In genomic region chr10:105523405-105524088, GRCm38 (mm10) we compare ENCODE assay signal across 9 mouse cellular contexts. TPM values are rescaled to one million over a fixed set of nuclear protein-coding genes. Genes with fewer than 3 reads are reported as not detected.
DNase-seq lines count a peak whose midpoint lies in the region; ATAC-seq and TF ChIP-seq lines count a peak whose summit lies in the region.
"Had no signal": no experiment of that assay in that cellular context is flagged by ENCODE, and none has a peak within 500 bp of the region (broad histone marks: within the 10 kb centered on the region; RNA-seq: fewer than 3 reads in every experiment).

No protein-coding gene starts in this region.

- no peaks in the 10 kb centered on the region for H3K27me3 ChIP-seq in lung, embryonic 16.5 days (ENCODE audit: control insufficient read depth, insufficient read depth, low read depth, low read length)
- H3K27me3 ChIP-seq in liver, embryonic 12.5 days (replicated peaks): no peaks in the 10 kb centered on the region
- H3K27me3 ChIP-seq: liver, embryonic 15.5 days had no signal

- peaks cover 21% of the 10 kb centered on the region for H3K4me1 ChIP-seq in lung, embryonic 16.5 days (replicated peaks; ENCODE audit: control insufficient read depth, insufficient read depth, low read length)
- peaks cover 5% of the 10 kb centered on the region; the same call in 1 of the 2 replicates for H3K4me1 ChIP-seq in liver, embryonic 12.5 days
- H3K4me1 ChIP-seq: liver, embryonic 15.5 days had no signal

- TF ChIP-seq CTCF in left cerebral cortex, adult 2 months (IDR thresholded peaks at IDR 0.05): no peak

- ATAC-seq in lung, embryonic 16.5 days (ENCODE audit: low read depth): peak; percentile 71
- ATAC-seq in liver, embryonic 12.5 days: no peak

- DNase-seq in heart, adult 11 months: peak; percentile 43
- no peak for DNase-seq in heart, postnatal 4 days
- DNase-seq in left cerebral cortex, postnatal 25 days (ENCODE audit: low spot score in 2 of 2): peak; percentile 4 to 9
- DNase-seq in left cerebral cortex, adult 2 months (ENCODE audit: extremely low spot score in 1 of 2, low spot score in 2 of 2): no peak
- peak; percentile 54 for DNase-seq in brain, adult 2 months (ENCODE audit: low read depth, low spot score)
- DNase-seq in thymus, postnatal 25 days: no peak

- WGBS in lung, embryonic 16.5 days: 13% methylated on average over 8 of the region's 8 CpGs
- WGBS in liver, embryonic 12.5 days (ENCODE audit: insufficient replicate concordance): 10% methylated on average over 8 of the region's 8 CpGs

- H3K36me3 ChIP-seq in lung, embryonic 16.5 days (ENCODE audit: control insufficient read depth, insufficient read depth, low read length): no peaks in the 10 kb centered on the region
- H3K36me3 ChIP-seq in liver, embryonic 12.5 days: no peaks in the 10 kb centered on the region
- H3K36me3 ChIP-seq: liver, embryonic 15.5 days had no signal

- no peak overlapping the region for H3K27ac ChIP-seq in left cerebral cortex, adult 2 months
- H3K27ac ChIP-seq in lung, embryonic 16.5 days (ENCODE audit: low read length): peak overlapping the region; percentile 65
- no peak overlapping the region for H3K27ac ChIP-seq in liver, embryonic 12.5 days
- H3K27ac ChIP-seq: liver, embryonic 15.5 days had no signal

- H3K9me3 ChIP-seq in lung, embryonic 16.5 days (ENCODE audit: control insufficient read depth, low read length): no peaks in the 10 kb centered on the region
- H3K9me3 ChIP-seq in liver, embryonic 12.5 days (replicated peaks): no peaks in the 10 kb centered on the region
- H3K9me3 ChIP-seq: liver, embryonic 15.5 days had no signal

- H3K9ac ChIP-seq in lung, embryonic 16.5 days (ENCODE audit: low read length): no peak overlapping the region
- no peak overlapping the region for H3K9ac ChIP-seq in liver, embryonic 12.5 days
- H3K9ac ChIP-seq: liver, embryonic 15.5 days had no signal

- H3K4me3 ChIP-seq in left cerebral cortex, adult 2 months: no peak overlapping the region
- no peak overlapping the region for H3K4me3 ChIP-seq in lung, embryonic 16.5 days (ENCODE audit: low read length)
- H3K4me3 ChIP-seq in liver, embryonic 12.5 days: no peak overlapping the region
- H3K4me3 ChIP-seq: liver, embryonic 15.5 days had no signal

- intact Hi-C loops in left cerebral cortex, postnatal 25 days (cut with DNase I): no loop called here
- intact Hi-C loops in left cerebral cortex, adult 2 months (cut with DNase I): no loop called here

- peak overlapping the region; percentile 32; the same call in 1 of the 2 replicates for H3K4me2 ChIP-seq in lung, embryonic 16.5 days (ENCODE audit: low read depth, low read length)
- no peak overlapping the region for H3K4me2 ChIP-seq in liver, embryonic 12.5 days
- H3K4me2 ChIP-seq: liver, embryonic 15.5 days had no signal

RNA-seq across cellular contexts. Expression of gene Tmtc2, which starts 50.7 kb away (rescaled TPM):
- total RNA-seq in heart, postnatal 4 days (2021): 1 to 10 TPM; 5.5 to 7.6 TPM
- 10 to 100 TPM in 1 of 2 experiments, 1 to 10 TPM in 1; 9.9 to 10.4 TPM for total RNA-seq in left cerebral cortex, postnatal 25 days (2021)
- total RNA-seq in left cerebral cortex, adult 2 months (2021): 10 to 100 TPM; 11.5 to 12.7 TPM
- 7.6 and 8.1 TPM in 2 replicates for polyA plus RNA-seq in lung, embryonic 16.5 days (2015; fragmentation: Nextera tagmentation; extraction: Ambion mirVana)
- 2.8 TPM in 2 replicates for polyA plus RNA-seq in liver, embryonic 12.5 days (2016; fragmentation: Nextera tagmentation; extraction: Ambion mirVana)

Comparison
In these comparisons a context has a peak if more than half of its experiments do, and no peak if none do; other contexts are left out.
1. DNase-seq: peak in heart, adult 11 months (single experiment), left cerebral cortex, postnatal 25 days (2 of 2) and brain, adult 2 months (single experiment); none in heart, postnatal 4 days (single experiment), left cerebral cortex, adult 2 months (0 of 2) and thymus, postnatal 25 days (single experiment).